Mouse (Mus musculus) heart, postnatal 0 days (tissue): ENCODE data around the gene Tnip2. TPM values are rescaled to one million over a fixed set of nuclear protein-coding genes. Genes with fewer than 3 reads are reported as not detected.

Experiments
- ATAC-seq: fragments of 200-750 bp; cut with Nextera tagmentation; 2 replicates; pipeline ENCODE4 v1.8.0; 2017; ENCODE audit warnings: low read depth, moderate number of reproducible peaks, moderate library complexity; ENCODE audit not compliant: insufficient read depth
- DNase-seq: peaks from one replicate; pipeline ENCODE4 v3.0.0-alpha.2; 2016; ENCODE audit warnings: low spot score
- H3K27ac ChIP-seq: fragments of 300-500 bp; sonication (generic); 2 replicates; pipeline ENCODE4 v1.5.1; 2014; ENCODE audit warnings: low read depth, mild to moderate bottlenecking
- H3K27me3 ChIP-seq: fragments of 300-500 bp; sonication (generic); 2 replicates; pipeline ENCODE4 v1.6.1; 2014; ENCODE audit warnings: low read length, mixed read lengths; ENCODE audit not compliant: control insufficient read depth, insufficient read depth
- H3K36me3 ChIP-seq: fragments of 300-500 bp; sonication (generic); replicated peaks from 2 replicates; pipeline ENCODE4 v1.6.1; 2014; ENCODE audit warnings: low read length, mixed read lengths; ENCODE audit not compliant: control insufficient read depth, insufficient read depth
- H3K4me1 ChIP-seq: fragments of 300-500 bp; sonication (generic); 2 replicates; pipeline ENCODE4 v1.6.1; 2014; ENCODE audit warnings: antibody characterized with exemption; ENCODE audit not compliant: control insufficient read depth, insufficient read depth
- H3K4me2 ChIP-seq: fragments of 300-500 bp; sonication (generic); 2 replicates; pipeline ENCODE4 v1.6.1; 2014; ENCODE audit warnings: low read depth, mild to moderate bottlenecking, low read length, moderate library complexity
- H3K4me3 ChIP-seq: fragments of 300-500 bp; sonication (generic); 2 replicates; pipeline ENCODE4 v1.5.1; 2014; ENCODE audit warnings: low read depth, low read length
- H3K9ac ChIP-seq: fragments of 300-500 bp; sonication (generic); replicated peaks from 2 replicates; pipeline ENCODE4 v1.6.1; 2014; ENCODE audit warnings: low read depth, low read length, mixed read lengths
- H3K9me3 ChIP-seq: fragments of 300-500 bp; sonication (generic); replicated peaks from 2 replicates; pipeline ENCODE4 v1.6.1; 2016; ENCODE audit warnings: low read length; ENCODE audit not compliant: control insufficient read depth
- CTCF ChIP-seq: IDR thresholded peaks from 2 replicates; pipeline ENCODE4 v1.5.1; 2016; ENCODE audit warnings: antibody characterized with exemption, control low read depth, low read depth
- EP300 ChIP-seq: IDR thresholded peaks from 2 replicates; pipeline ENCODE4 v1.6.1; 2016; ENCODE audit warnings: antibody characterized with exemption, low read depth
- WGBS: fragments of 180-500 bp; shearing (Covaris S2); extraction: QIAGEN DNeasy Blood & Tissue Kit; methylation state at CpG from one replicate; pipeline ENCODE4 v1.1.7; 2014; 5-methylcytosine and 5-hydroxymethylcytosine counted together
- polyA plus RNA-seq: library from polyadenylated mRNA; unstranded; fragments of >200 nt; fragmentation: Nextera tagmentation; extraction: Ambion mirVana; gene quantifications from 2 replicates; pipeline ENCODE4 v1.2.1, GENCODE M21; 2015
- total RNA-seq: library from RNA; depleted of rRNA; stranded (reverse); fragments of >200 nt; gene quantifications from 2 replicates; pipeline ENCODE4 v1.2.3, GENCODE M21; 2014; ENCODE audit warnings: low replicate concordance

Tnip2 gene
- total and polyA plus RNA-seq, 2 experiments from 2014 or later = 11.9 TPM

- ATAC-seq (no peak), DNase-seq (no peak)
- no peak overlapping the region for H3K4me2 ChIP-seq
- H3K9ac ChIP-seq = no peak overlapping the region
- H3K27me3 ChIP-seq = no peaks in the 10 kb centered on the region
- no peak overlapping the region for H3K4me3 ChIP-seq
- H3K4me1 ChIP-seq = no peaks in the 10 kb centered on the region
- 83% methylated on average over 7 of the region's 7 CpGs for WGBS
- H3K9me3 ChIP-seq = no peaks in the 10 kb centered on the region
- H3K36me3 ChIP-seq = no peaks in the 10 kb centered on the region
- no peak overlapping the region for H3K27ac ChIP-seq
- TF ChIP-seq EP300 (no peak), CTCF (no peak)
Measured at GRCm38 (mm10) chr5:34535831-34536230, 22.0 kb upstream of the Tnip2 start.

GRCm38 (mm10) chr5:34534776-34535581 lies 21.2 kb upstream of the Tnip2 start:
- TF ChIP-seq EP300 (no peak), CTCF (no peak)
- Histone ChIP-seq H3K4me3 (no peak overlapping the region), H3K9ac (no peak overlapping the region), H3K27me3 (no peaks in the 10 kb centered on the region), H3K27ac (no peak overlapping the region), H3K4me1 (no peaks in the 10 kb centered on the region), H3K9me3 (no peaks in the 10 kb centered on the region), H3K36me3 (no peaks in the 10 kb centered on the region), H3K4me2 (no peak overlapping the region)
- 71% methylated on average over 5 of the region's 5 CpGs for WGBS
- DNase-seq = no peak
- no peak for ATAC-seq

GRCm38 (mm10) chr5:34533820-34534219 lies 20.0 kb upstream of the Tnip2 start:
- Histone ChIP-seq H3K4me1 (no peaks in the 10 kb centered on the region), H3K4me3 (no peak overlapping the region), H3K36me3 (no peaks in the 10 kb centered on the region), H3K9me3 (no peaks in the 10 kb centered on the region), H3K27ac (peak overlapping the region; percentile 46; the same call in 1 of the 2 replicates), H3K9ac (no peak overlapping the region), H3K27me3 (no peaks in the 10 kb centered on the region), H3K4me2 (no peak overlapping the region)
- TF ChIP-seq CTCF = no peak
- no peak for TF ChIP-seq EP300
- peak; percentile 35 for DNase-seq
- 49% methylated on average over 3 of the region's 3 CpGs for WGBS
- peak; percentile 76 for ATAC-seq

- H3K27me3 ChIP-seq = no peaks in the 10 kb centered on the region
- H3K36me3 ChIP-seq = no peaks in the 10 kb centered on the region
- H3K4me2 ChIP-seq = no peak overlapping the region
- H3K4me3 ChIP-seq = no peak overlapping the region
- no peak for ATAC-seq
- no peak overlapping the region for H3K27ac ChIP-seq
- no peak for TF ChIP-seq CTCF
- TF ChIP-seq EP300 = no peak
- DNase-seq = no peak
- 67% methylated on average over 5 of the region's 5 CpGs for WGBS
- no peaks in the 10 kb centered on the region for H3K9me3 ChIP-seq
- H3K4me1 ChIP-seq = no peaks in the 10 kb centered on the region
- H3K9ac ChIP-seq = no peak overlapping the region
Measured at GRCm38 (mm10) chr5:34533066-34533465, 19.3 kb upstream of the Tnip2 start.

- ATAC-seq = no peak
- Histone ChIP-seq H3K9me3 (no peaks in the 10 kb centered on the region), H3K27me3 (peaks cover 3% of the 10 kb centered on the region; the same call in 1 of the 2 replicates), H3K4me3 (no peak overlapping the region), H3K4me1 (no peaks in the 10 kb centered on the region), H3K36me3 (no peaks in the 10 kb centered on the region), H3K9ac (no peak overlapping the region), H3K4me2 (no peak overlapping the region), H3K27ac (no peak overlapping the region)
- TF ChIP-seq CTCF (no peak), EP300 (no peak)
- WGBS = 42% methylated on average over 4 of the region's 4 CpGs
- DNase-seq = no peak
Measured at GRCm38 (mm10) chr5:34530687-34531086, 16.9 kb upstream of the Tnip2 start.

- Histone ChIP-seq H3K9ac (no peak overlapping the region), H3K4me1 (no peaks in the 10 kb centered on the region), H3K4me3 (no peak overlapping the region), H3K27ac (no peak overlapping the region), H3K9me3 (no peaks in the 10 kb centered on the region), H3K36me3 (no peaks in the 10 kb centered on the region), H3K4me2 (no peak overlapping the region), H3K27me3 (peaks cover 3% of the 10 kb centered on the region; the same call in 1 of the 2 replicates)
- ATAC-seq = no peak
- TF ChIP-seq CTCF (no peak), EP300 (no peak)
- WGBS = 78% methylated on average over 5 of the region's 5 CpGs
- no peak for DNase-seq
Measured at GRCm38 (mm10) chr5:34530116-34530515, 16.3 kb upstream of the Tnip2 start.
